Mouse (Mus musculus) gastrocnemius, adult 18-20 months (tissue): ENCODE data around the gene Eif3b. TPM values are rescaled to one million over a fixed set of nuclear protein-coding genes. Genes with fewer than 3 reads are reported as not detected.
"Not testable (repeated sequence)": the region's sequence is repeated elsewhere in the genome, so short reads cannot be mapped to it uniquely, and the experiment has no call there.

Source experiments
- DNase-seq: peaks from one replicate; pipeline ENCODE4 v3.0.0; 2021; ENCODE audit warnings: low spot score
- total RNA-seq, 2 experiments: library from RNA; stranded (reverse); gene quantifications; 2 replicates each; pipeline ENCODE4 v1.2.3; 2021

Eif3b gene
- total RNA-seq, 2 experiments from 2014 or later: 78.9 to 84.5 TPM

DNA sequence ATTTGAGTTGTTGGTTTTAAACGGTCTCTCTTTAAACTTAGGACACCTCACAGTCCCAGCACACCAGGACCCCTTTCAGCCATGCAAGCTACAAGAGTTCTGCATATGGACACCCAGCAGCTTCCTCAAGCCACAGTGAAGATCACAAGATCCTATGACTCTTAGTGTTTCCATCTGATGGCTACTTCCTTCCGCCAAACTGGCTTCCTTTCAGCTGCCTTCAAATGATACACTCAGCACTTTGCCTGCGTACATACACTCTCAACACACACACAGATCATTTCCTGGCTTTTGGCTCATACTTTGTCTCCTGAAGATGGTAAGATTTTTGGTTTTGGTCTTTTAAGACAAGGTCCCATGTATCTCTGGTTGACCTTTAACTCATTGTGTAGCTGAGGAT lies 26.4 kb upstream of the Eif3b start:
- DNase-seq: no peak

DNA sequence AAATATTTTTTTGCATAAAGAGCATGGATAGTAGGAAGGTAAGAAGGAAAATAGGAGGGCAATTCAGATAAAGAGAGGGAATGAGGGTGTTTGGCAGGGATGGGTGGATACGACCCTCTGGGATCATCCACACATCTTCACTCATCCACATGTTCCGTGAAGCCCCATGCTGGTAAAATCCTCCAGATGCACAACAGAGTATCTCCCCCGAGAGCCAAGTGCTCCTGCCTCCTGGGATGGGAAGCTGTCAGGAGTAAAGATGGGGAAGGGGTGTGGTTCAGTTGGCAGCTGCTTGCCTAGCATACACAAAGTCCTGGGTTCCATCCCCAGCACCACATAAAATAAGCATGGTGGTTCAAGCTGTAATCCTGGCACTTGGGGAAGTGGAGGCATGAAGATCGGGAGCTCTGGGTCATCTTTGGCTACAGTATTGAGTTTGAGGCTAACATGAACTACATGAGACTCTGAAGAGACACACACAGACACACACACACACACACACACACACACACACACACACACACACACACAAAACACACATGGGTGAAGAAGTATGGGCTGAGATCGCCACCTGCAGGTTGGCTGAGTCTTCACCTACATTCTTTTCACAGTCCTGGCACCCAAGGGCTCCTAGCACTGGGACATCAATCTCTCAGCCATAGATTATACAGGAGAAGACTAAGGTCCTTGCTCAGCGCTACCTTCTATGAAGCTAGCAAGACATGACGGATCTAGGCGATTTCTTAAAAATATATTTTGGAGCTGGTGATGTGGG lies 22.8 kb upstream of the Eif3b start:
- DNase-seq: no peak

- DNase-seq: no peak
Measured at GRCm38 (mm10) chr5:140402640-140403270, 16.4 kb upstream of the Eif3b start.

- no peak for DNase-seq
Measured at GRCm38 (mm10) chr5:140405126-140405525, 14.0 kb upstream of the Eif3b start.

GRCm38 (mm10) chr5:140406666-140407065 lies 12.5 kb upstream of the Eif3b start:
- DNase-seq: no peak

DNA sequence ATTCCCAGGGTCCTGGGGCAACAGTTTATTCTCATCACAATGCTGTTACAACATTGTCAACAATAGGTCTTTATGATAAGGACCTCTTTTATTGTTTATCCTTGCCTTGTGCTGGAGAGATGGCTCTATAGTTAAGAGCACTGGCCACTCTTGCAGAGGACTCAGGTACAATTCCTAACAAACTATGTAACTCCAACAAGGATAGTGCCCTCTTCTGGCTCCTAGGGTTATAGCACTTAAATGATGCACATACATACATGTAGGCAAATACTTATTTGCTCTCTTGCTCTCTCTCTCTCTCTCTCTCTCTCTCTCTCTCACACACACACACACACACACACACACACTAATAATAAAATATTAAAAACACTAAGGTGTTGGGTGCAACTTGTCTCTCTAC lies 10.3 kb upstream of the Eif3b start:
- DNase-seq: no peak

GRCm38 (mm10) chr5:140411339-140411738 lies 7.8 kb upstream of the Eif3b start:
- DNase-seq: peak; percentile 43

GRCm38 (mm10) chr5:140414647-140415046 lies 4.5 kb upstream of the Eif3b start:
- no peak for DNase-seq

DNA sequence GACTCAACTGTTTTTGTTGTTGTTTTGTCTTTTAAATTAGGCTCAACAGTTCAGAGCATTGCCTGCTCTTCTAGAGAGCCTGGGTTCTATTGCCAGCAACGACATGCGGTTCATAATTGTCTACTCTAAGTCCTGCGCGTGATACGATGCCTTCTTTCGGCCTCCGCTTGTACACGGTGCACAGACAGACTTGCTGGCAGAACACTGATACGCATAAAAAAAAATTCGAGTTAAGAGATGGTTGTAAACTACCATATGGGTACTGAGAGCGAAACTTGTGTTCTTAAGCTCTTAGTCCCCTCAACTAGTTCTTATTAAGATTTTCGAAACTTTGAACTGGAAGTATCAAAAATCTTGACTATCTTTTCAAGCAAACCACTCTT lies 1.0 kb upstream of the Eif3b start:
- no peak for DNase-seq

DNA sequence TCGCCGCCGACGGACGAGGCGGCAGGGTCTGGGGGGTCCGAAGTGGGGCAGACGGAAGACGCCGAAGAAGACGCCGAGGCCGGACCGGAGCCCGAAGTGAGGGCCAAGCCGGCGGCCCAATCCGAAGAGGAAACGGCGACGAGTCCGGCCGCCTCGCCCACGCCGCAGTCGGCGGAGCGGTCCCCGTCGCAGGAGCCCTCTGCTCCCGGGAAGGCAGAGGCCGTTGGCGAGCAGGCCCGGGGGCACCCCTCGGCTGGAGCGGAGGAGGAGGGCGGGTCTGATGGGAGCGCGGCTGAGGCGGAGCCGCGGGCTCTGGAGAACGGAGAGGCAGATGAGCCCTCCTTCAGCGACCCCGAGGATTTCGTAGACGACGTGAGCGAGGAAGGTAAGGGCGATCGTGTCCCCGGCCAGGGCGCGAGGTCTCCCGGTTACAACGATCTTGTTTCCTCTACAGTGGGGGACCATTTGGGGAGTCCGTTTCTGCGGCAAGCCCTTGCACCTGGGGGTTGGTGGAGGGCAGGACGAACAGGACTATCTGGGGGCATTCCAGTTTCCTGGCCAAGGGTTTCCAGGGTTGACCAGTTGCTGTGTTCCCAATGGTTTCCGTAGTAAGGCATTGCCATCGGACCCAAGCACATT lies 433 bp downstream of the Eif3b start:
- DNase-seq: no peak

- no peak for DNase-seq
Measured at GRCm38 (mm10) chr5:140420616-140421015, 1.5 kb downstream of the Eif3b start.

DNA sequence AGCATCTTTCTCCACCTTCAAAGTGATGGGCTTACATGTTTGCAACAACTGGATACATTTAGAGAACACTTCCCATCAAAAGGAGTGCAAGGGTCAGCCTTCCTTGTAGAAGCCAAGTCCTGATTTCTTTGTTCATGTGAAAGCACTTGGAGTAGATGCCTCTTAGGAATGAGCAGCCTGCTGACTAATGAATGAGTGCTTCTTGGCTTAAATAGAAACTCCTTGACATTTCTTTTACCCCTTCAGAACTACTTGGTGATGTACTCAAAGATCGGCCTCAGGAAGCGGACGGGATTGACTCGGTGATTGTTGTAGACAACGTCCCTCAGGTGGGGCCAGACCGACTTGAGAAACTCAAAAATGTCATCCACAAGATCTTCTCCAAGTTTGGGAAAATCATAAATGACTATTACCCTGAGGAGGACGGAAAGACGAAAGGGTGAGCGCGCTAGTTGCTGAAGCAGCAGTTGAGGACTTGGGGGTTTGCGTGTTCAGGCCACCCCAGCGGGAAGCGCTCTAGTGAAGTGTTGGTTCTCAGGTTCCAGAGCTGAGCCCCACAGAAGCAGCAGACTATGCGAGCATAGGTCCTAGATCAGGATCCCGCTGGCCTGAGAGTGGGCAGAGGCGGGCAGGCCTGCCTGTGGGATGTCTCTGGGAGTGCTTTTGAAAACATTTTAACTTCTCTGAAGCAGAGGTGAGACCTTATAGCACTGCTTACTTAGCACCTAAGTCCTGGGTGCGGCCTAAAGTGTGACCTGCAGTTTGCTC lies 6.1 kb downstream of the Eif3b start:
- no peak for DNase-seq

DNA sequence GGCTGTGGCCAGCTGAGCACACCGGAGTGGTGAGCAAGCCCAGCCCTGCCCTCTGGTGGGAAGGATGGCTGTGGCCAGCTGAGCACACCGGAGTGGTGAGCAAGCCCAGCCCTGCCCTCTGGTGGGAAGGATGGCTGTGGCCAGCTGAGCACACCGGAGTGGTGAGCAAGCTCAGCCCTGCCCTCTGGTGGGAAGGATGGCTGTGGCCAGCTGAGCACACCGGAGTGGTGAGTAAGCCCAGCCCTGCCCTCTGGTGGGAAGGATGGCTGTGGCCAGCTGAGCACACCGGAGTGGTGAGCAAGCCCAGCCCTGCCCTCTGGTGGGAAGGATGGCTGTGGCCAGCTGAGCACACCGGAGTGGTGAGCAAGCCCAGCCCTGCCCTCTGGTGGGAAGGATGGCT lies 20.0 kb downstream of the Eif3b start:
- DNase-seq: not testable (repeated sequence)

DNA sequence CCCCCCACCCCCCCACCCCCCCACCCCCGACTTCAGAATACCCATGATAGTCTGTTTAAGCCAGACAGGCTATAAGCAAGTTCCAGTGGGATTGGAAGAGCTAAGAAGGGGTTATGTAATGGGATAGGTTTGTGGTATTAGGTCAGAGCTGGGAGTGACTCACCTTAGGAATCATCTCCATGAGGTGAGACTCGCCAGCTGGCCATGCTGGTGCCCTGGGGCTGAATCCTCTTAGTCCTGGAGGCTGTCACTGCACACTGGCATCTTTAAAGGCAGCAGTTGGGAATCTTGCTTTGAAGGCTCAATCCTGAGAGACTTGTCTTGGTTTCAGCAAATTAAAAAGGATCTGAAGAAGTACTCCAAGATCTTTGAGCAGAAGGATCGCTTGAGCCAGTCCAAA lies 22.3 kb downstream of the Eif3b start:
- no peak for DNase-seq

GRCm38 (mm10) chr5:140444012-140444411 lies 24.9 kb downstream of the Eif3b start:
- DNase-seq: no peak

GRCm38 (mm10) chr5:140445345-140445744 lies 26.2 kb downstream of the Eif3b start, which contains the start of gene Gm4869:
Gene Gm4869, plus strand, starts transcription at chr5:140445645.
- no peak for DNase-seq

- DNase-seq: no peak
Measured at GRCm38 (mm10) chr5:140446054-140446453, 26.9 kb downstream of the Eif3b start.

- DNase-seq: no peak
Measured at GRCm38 (mm10) chr5:140454488-140454887, 35.4 kb downstream of the Eif3b start.

DNA sequence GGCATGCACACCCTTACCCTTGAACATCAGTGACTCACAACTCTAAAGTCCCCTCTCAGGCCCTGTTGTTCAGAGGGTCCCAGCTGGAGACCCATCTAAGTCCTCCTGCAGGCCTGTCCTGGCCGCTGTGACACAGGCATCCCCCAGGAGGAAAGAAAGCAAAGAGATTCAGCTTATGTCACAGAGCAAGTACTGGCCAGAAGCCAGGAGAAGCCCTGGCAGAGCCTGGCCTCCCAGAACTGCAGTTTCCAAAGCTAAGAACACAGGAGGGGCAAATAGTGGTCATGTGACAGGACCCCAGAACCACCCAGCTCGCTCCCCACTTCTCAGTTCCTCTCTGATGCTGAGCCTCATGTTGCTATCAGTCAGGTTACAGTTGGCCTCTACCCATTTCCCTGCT lies 36.3 kb downstream of the Eif3b start:
- no peak for DNase-seq

DNA sequence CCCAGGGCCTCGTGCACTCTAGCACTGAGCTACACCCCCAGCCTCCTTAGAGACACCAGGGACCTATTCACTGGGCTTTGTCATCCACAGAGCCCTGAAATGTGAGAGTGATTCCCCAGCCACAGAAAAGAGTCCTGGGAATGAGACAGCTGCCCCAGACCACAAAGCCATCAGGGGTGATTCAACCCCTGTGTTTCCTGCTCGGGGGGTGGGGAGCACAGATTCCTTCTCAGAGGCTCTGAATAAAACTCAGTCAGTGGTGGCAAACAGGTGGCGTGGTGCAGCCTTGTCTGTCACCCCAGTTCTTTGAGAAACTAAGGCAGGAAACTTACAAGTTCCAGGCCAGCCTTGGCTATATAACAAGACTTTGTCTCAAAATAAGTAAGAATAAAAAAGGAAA lies 42.3 kb downstream of the Eif3b start:
- DNase-seq: no peak

GRCm38 (mm10) chr5:140463151-140463550 lies 44.0 kb downstream of the Eif3b start:
- not testable (repeated sequence) for DNase-seq

GRCm38 (mm10) chr5:140464943-140465342 lies 45.8 kb downstream of the Eif3b start:
- DNase-seq: no peak
